Mouse (Mus musculus) E14TG2a.4 (cell line): ENCODE results near the gene Gm3417.
"Not testable (repeated sequence)": the region's sequence is repeated elsewhere in the genome, so short reads cannot be mapped to it uniquely, and the experiment has no call there.

Experiments used
- H3K27me3 ChIP-seq: 2 replicates; pipeline ENCODE4 v1.6.1; 2014; ENCODE audit warnings: low read length, control low read depth; ENCODE audit not compliant: insufficient read depth
- H3K36me3 ChIP-seq: 2 replicates; pipeline ENCODE4 v1.6.1; 2014; ENCODE audit warnings: low read length, control low read depth; ENCODE audit not compliant: insufficient read depth
- H3K4me1 ChIP-seq: replicated peaks from 2 replicates; pipeline ENCODE4 v1.6.1; 2014; ENCODE audit warnings: low read depth, low read length, control low read depth
- H3K4me3 ChIP-seq: replicated peaks from 2 replicates; pipeline ENCODE4 v1.5.1; 2014; ENCODE audit warnings: mild to moderate bottlenecking, low read length
- H3K9me3 ChIP-seq: 2 replicates; pipeline ENCODE4 v1.6.1; 2014; ENCODE audit warnings: low read length, control low read depth
- CTCF ChIP-seq: conservative IDR thresholded peaks from 2 replicates; pipeline ENCODE4 v1.5.1; 2014; ENCODE audit warnings: low read length
- NANOG ChIP-seq: IDR thresholded peaks from 2 replicates; pipeline ENCODE4 v1.6.1; 2014; ENCODE audit warnings: borderline replicate concordance, low read length, mixed read lengths
- POU5F1 ChIP-seq: IDR thresholded peaks from 2 replicates; pipeline ENCODE4 v1.6.1; 2014; ENCODE audit warnings: low read length, borderline replicate concordance

The Gm3417 gene

DNA sequence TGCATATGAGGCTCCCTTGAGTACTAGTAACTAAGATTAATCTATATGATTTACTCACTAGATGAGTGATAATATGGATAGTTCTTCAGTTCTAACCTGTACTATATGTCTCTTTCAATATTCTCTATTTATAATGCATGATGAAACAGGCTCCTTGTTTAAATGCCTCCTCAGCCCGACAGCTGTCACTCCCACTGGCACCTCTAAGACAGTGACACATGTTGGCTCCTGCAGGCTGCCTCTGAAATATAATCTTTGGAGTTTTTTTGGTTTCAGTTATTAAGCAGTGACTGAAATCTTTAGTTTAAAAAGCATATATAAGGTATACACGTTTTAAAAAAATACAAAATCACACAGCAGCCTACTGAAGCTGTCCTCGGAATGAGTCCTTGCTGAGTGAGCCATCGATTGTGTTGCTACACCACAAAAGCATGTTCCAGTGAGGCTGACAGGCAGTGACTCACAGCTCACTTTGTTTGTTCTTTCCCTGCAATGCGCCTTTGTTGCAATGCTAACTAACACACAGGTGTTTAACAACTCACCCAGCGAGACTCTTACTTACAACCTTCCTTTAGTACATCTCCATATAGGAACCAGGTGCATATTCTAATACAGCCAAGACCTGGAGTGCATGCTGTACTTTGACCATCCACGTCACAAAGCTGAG lies 29.3 kb downstream of the Gm3417 start:
- Histone ChIP-seq H3K4me1 (peaks cover 33% of the 10 kb centered on the region), H3K27me3 (no peaks in the 10 kb centered on the region), H3K36me3 (peaks cover 90% of the 10 kb centered on the region), H3K9me3 (no peaks in the 10 kb centered on the region), H3K4me3 (no peak overlapping the region)
- no peak for TF ChIP-seq NANOG
- TF ChIP-seq CTCF = no peak
- no peak for TF ChIP-seq POU5F1

DNA sequence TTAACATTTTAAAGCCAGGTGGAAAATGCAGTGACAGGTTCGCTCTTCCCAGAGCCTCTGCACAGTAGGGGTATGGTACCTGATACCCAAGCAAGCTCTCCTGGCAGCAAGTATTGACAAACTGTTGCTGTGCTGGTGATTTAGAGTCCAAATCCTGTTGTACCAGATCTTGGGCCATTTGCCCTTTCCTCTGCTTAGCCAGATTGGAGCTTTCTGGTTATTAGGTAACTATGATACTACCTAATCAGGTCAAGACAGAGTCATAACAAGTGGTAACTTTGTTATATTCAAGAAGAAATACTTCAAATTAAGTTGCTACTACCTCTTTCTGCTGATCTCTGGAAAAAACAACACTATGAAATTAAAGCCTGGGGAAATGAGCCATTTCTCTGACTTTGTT lies 34.0 kb downstream of the Gm3417 start:
- no peak for TF ChIP-seq CTCF
- TF ChIP-seq NANOG = no peak
- Histone ChIP-seq H3K9me3 (no peaks in the 10 kb centered on the region), H3K4me1 (peaks cover 35% of the 10 kb centered on the region), H3K36me3 (peaks cover 50% of the 10 kb centered on the region), H3K4me3 (peak overlapping the region; percentile 97), H3K27me3 (no peaks in the 10 kb centered on the region)

DNA sequence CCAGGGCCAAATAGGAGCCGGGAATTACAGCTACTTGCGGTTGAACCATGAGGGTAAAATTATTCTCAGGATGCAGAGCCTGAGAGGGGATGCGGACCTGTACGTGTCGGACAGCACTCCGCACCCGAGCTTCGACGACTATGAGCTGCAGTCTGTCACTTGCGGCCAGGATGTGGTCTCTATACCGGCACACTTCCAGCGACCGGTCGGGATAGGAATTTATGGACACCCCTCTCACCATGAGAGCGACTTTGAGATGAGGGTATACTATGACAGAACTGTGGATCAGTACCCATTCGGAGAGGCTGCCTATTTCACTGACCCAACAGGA lies 34.9 kb downstream of the Gm3417 start:
- Histone ChIP-seq H3K4me1 (peaks cover 35% of the 10 kb centered on the region), H3K9me3 (no peaks in the 10 kb centered on the region), H3K36me3 (peaks cover 44% of the 10 kb centered on the region), H3K4me3 (peak overlapping the region; percentile 97), H3K27me3 (no peaks in the 10 kb centered on the region)
- TF ChIP-seq NANOG (no peak), POU5F1 (no peak), CTCF (no peak)

DNA sequence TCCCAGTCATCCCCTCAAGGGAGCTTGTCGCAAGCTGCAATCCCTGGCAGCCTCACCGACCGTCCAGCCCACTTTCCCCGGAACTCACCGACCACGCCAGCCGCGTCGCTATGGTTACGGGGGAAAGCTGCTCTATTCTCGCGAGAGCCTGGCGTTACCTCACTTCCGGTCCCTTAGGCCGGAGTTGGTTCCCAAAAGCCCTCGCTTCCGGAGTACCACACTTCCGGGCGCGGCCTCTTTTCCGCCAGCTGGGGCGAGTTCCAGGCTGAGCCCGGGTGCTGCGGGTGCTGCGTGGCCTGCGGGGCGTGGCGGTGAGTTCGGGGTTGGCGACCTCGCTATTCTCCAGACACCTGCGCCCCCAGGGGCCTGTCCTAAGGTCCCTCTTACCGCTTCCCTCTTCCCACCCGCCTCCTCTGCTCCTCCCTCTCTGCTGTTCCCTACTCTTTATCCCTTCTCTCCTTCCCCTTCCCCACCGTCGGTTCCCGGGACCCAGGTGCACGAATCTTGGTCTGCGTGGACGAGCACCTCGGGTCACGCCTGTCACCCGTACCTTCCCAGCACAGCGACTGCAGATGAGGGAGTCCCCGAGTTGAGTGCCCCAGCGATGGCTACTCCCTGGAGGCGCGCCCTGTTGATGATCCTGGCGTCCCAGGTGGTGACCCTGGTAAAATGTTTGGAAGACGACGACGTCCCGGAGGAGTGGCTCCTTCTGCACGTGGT lies 35.4 kb downstream of the Gm3417 start, which contains the start of the genes Wdr27 and 1600012H06Rik:
Gene Wdr27 (minus strand): TSS at position 150 of the 720 bp plus-strand sequence.
Gene 1600012H06Rik (plus strand): TSS at position 176 of the 720 bp plus-strand sequence.
- peak within 1 kb of the TSS; percentile 97 for H3K4me3 ChIP-seq

DNA sequence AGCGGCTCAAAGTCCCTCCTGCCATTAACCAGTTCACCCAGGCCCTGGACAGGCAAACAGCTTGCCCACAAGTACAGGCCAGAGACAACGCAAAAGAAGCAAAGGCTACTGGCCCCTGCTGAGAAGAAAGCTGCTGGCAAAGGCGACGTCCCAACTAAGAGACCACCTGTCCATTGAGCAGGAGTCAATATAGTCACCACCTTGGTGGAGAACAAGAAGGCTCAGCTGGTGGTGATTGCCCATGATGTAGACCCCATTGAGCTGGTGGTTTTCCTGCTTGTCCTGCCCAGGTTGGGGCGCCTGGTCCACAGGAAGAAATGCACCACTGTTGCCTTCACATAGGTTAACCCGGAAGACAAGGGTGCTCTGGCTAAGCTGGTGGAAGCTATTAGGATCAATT lies 36.4 kb downstream of the Gm3417 start:
- Histone ChIP-seq H3K36me3 (peaks cover 33% of the 10 kb centered on the region), H3K4me3 (peak overlapping the region; percentile 97)
- H3K9me3 ChIP-seq = not testable (repeated sequence)

More for the DNA sequence above, 35.4 kb downstream of the Gm3417 start, which contains the start of the genes Wdr27 and 1600012H06Rik:
- Histone ChIP-seq H3K4me1 (peaks cover 33% of the 10 kb centered on the region), H3K9me3 (no peaks in the 10 kb centered on the region), H3K27me3 (no peaks in the 10 kb centered on the region), H3K36me3 (peaks cover 38% of the 10 kb centered on the region)
- TF ChIP-seq POU5F1 (no peak), NANOG (no peak), CTCF (no peak)

DNA sequence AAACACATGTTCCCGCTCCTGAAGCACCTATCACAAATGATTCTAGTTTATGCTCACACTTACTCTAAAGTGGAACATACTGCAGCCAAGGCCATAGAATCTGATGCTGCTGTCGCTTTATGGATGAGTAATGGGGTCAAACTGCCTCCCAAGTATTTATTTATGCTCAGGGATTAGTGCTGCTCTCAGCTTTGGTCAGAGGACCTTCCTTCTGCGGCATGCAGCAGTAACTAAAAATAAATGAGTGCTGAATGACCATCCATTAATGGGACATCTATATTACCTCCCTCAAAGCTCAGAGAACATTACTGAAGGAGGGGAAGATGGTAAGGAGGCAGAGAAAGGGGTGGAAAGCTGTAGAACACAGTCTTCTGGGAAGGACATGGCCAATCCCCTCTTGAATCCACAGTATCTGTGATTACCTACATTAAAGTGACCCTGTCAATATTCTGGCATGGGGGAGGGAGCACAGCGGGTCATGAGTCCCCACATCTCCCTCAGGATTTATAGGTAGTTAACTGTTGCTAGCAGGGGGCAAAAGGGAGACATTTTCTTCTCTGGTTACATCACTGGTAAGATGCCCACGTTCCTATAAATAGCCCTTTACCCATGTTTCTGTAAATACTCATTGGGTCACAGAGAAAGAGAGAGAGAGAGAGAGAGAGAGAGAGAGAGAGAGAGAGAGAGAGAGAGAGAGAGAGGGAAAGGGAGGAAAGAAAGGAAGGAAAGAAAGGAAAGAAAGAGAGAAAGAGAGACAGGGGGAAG lies 42.6 kb downstream of the Gm3417 start:
- Histone ChIP-seq H3K36me3 (no peaks in the 10 kb centered on the region), H3K4me1 (peaks cover 27% of the 10 kb centered on the region), H3K27me3 (peaks cover 30% of the 10 kb centered on the region), H3K4me3 (no peak overlapping the region), H3K9me3 (no peaks in the 10 kb centered on the region)
- TF ChIP-seq POU5F1 (no peak), CTCF (no peak), NANOG (no peak)

More for the DNA sequence above, 36.4 kb downstream of the Gm3417 start:
- H3K27me3 ChIP-seq = not testable (repeated sequence)
- peaks cover 36% of the 10 kb centered on the region for H3K4me1 ChIP-seq

DNA sequence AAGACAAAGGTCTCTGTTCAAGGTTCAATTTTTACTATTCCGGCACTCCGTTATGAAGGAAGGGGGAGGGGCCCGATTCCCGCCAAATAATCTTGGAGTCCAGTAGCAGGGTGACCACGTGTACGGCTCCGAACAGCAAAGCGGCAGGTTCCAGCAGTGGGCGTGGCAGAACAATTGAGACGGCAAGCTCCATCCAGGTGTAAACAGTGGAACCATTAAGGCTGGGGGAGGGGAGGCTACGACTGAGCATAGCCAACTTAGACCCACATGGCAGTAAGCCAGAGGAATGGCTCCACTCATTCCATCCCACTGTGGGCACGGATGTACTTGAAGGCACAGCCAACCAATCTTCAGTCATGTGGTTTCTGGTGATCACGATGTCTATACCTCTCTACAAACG lies 43.3 kb downstream of the Gm3417 start:
- peaks cover 27% of the 10 kb centered on the region for H3K4me1 ChIP-seq
- not testable (repeated sequence) for H3K4me3 ChIP-seq, H3K36me3 ChIP-seq, H3K9me3 ChIP-seq
- H3K27me3 ChIP-seq = peaks cover 30% of the 10 kb centered on the region

DNA sequence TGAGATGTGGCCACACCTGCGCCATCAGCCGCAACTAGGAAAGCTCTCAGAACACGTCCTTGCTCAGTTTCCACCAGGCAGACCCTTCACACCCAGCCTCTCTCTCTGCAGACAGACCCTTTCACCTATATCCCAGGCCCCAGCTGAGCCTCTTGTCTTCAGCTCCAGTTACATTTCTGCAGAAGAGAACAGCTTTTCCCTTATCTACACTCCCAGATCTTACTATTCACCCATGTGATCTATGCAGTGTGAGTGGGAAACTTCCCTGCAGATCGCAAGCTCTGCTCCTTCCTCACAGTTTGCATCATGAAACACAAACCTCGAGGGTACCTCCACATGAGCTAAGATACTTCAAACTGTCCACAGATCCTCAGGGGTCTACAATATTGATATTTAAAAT lies 47.1 kb downstream of the Gm3417 start:
- Histone ChIP-seq H3K4me1 (peaks cover 49% of the 10 kb centered on the region), H3K4me3 (no peak overlapping the region), H3K27me3 (peaks cover 28% of the 10 kb centered on the region), H3K36me3 (no peaks in the 10 kb centered on the region), H3K9me3 (no peaks in the 10 kb centered on the region)
- TF ChIP-seq NANOG (no peak), CTCF (no peak), POU5F1 (no peak)
